ENCODE assay signal across 44 mouse cellular contexts in genomic region chr8:106005875-106006274, GRCm38 (mm10). TPM values are rescaled to one million over a fixed set of nuclear protein-coding genes. Genes with fewer than 3 reads are reported as not detected.
"Had no signal": no experiment of that assay in that cellular context is flagged by ENCODE, and none has a peak within 500 bp of the region (broad histone marks: within the 10 kb centered on the region; RNA-seq: fewer than 3 reads in every experiment).

Dpep2nb (minus strand) TSS chr8:106005975.

- H3K9me3 ChIP-seq: heart, embryonic 10.5 days; heart, embryonic 12.5 days; heart, embryonic 13.5 days; heart, embryonic 15.5 days; hindbrain, embryonic 10.5 days; hindbrain, embryonic 12.5 days; hindbrain, embryonic 13.5 days; hindbrain, embryonic 15.5 days; intestine, embryonic 15.5 days; kidney, embryonic 15.5 days had no signal

- DNase-seq: heart, postnatal 10 days; heart, postnatal 14 days; heart, postnatal 36 days; heart, postnatal 4 days; kidney, adult 11 months; kidney, adult 18-20 months; kidney, adult 8-10 months; kidney, postnatal 10 days; kidney, postnatal 14 days; kidney, postnatal 25 days; kidney, postnatal 4 days; layer of hippocampus, adult 9-11 months; layer of hippocampus, postnatal 36 days had no signal

- H3K27me3 ChIP-seq: heart, embryonic 12.5 days; heart, embryonic 13.5 days; heart, embryonic 15.5 days; hindbrain, embryonic 12.5 days; hindbrain, embryonic 13.5 days; hindbrain, embryonic 15.5 days; intestine, embryonic 15.5 days; kidney, embryonic 15.5 days had no signal

- H3K27ac ChIP-seq: heart, embryonic 10.5 days; heart, embryonic 13.5 days; heart, embryonic 15.5 days; hindbrain, embryonic 10.5 days; hindbrain, embryonic 12.5 days; hindbrain, embryonic 13.5 days; hindbrain, embryonic 14.5 days; hindbrain, embryonic 15.5 days; hindbrain, postnatal 0 days; intestine, embryonic 15.5 days; kidney, embryonic 15.5 days; kidney, postnatal 0 days; layer of hippocampus, adult 2 months had no signal

- H3K36me3 ChIP-seq: heart, embryonic 12.5 days; heart, embryonic 15.5 days; hindbrain, embryonic 12.5 days; intestine, embryonic 15.5 days had no signal

- ATAC-seq: hindbrain, embryonic 16.5 days; hindbrain, postnatal 0 days; inflammation-experienced regulatory T-cells, adult 6 months; intestine, embryonic 15.5 days; intestine, embryonic 16.5 days; intestine, postnatal 0 days had no signal

- H3K9ac ChIP-seq: heart, embryonic 12.5 days; heart, embryonic 13.5 days; heart, embryonic 15.5 days; hindbrain, embryonic 12.5 days; hindbrain, embryonic 13.5 days; hindbrain, embryonic 14.5 days; hindbrain, embryonic 15.5 days; intestine, embryonic 15.5 days; kidney, embryonic 15.5 days had no signal

- H3K4me3 ChIP-seq: heart, embryonic 10.5 days; heart, embryonic 12.5 days; heart, embryonic 13.5 days; heart, embryonic 15.5 days; hindbrain, embryonic 10.5 days; hindbrain, embryonic 12.5 days; hindbrain, embryonic 13.5 days; hindbrain, embryonic 15.5 days; intestine, embryonic 15.5 days; kidney, embryonic 15.5 days; layer of hippocampus, adult 2 months had no signal

- H3K4me2 ChIP-seq: heart, embryonic 11.5 days; heart, embryonic 12.5 days; heart, embryonic 13.5 days; heart, embryonic 15.5 days; hindbrain, embryonic 12.5 days; hindbrain, embryonic 13.5 days; hindbrain, embryonic 14.5 days; hindbrain, embryonic 15.5 days; intestine, embryonic 15.5 days; kidney, embryonic 15.5 days had no signal

RNA-seq across cellular contexts. Expression of gene Dpep2nb, which starts in this region (rescaled TPM):
- total RNA-seq: heart, adult 8-10 months; heart, postnatal 10 days; heart, postnatal 14 days; heart, postnatal 25 days; heart, postnatal 36 days; heart, postnatal 4 days; hematopoietic stem cell, adult 5-6 weeks; hindbrain, postnatal 0 days; layer of hippocampus, adult 18-20 months; layer of hippocampus, adult 2 months; layer of hippocampus, adult 8-10 months; layer of hippocampus, postnatal 10 days; layer of hippocampus, postnatal 14 days; layer of hippocampus, postnatal 25 days had no signal
- polyA plus RNA-seq: heart, embryonic 10.5 days; heart, embryonic 12.5 days; heart, embryonic 14.5 days; heart, embryonic 15.5 days; hindbrain, embryonic 10.5 days; hindbrain, embryonic 12.5 days; hindbrain, embryonic 13.5 days; hindbrain, embryonic 14.5 days; hindbrain, embryonic 15.5 days; hindbrain, embryonic 16.5 days; hindbrain, postnatal 0 days; inflammation-experienced regulatory T-cells, adult 6 months; intestine, embryonic 14.5 days; intestine, embryonic 15.5 days; intestine, postnatal 0 days; kidney, embryonic 16.5 days; kidney, postnatal 0 days; large intestine, adult 2 months had no signal
